Mouse (Mus musculus) intestine, embryonic 14.5 days (tissue): ENCODE results near the gene Ankfn1. TPM values are rescaled to one million over a fixed set of nuclear protein-coding genes. Genes with fewer than 3 reads are reported as not detected.

ENCODE experiments used
- ATAC-seq: fragments of 200-750 bp; cut with Nextera tagmentation; replicated peaks from 2 replicates; pipeline ENCODE4 v1.8.0; 2017; ENCODE audit warnings: low read depth, moderate number of reproducible peaks, moderate TSS enrichment, moderate library complexity; ENCODE audit not compliant: low FRiP score, low TSS enrichment
- DNase-seq: peaks from one replicate; pipeline ENCODE4 v3.0.0-alpha.2; 2018; ENCODE audit warnings: low spot score
- H3K27ac ChIP-seq: fragments of 300-500 bp; sonication (generic); 2 replicates; pipeline ENCODE4 v1.5.1; 2014; ENCODE audit warnings: low read depth, mild to moderate bottlenecking, control low read depth
- H3K27me3 ChIP-seq: fragments of 300-500 bp; sonication (generic); replicated peaks from 2 replicates; pipeline ENCODE4 v1.6.1; 2014; ENCODE audit warnings: low read length, control low read depth; ENCODE audit not compliant: control insufficient read depth, insufficient read depth
- H3K36me3 ChIP-seq: fragments of 300-500 bp; sonication (generic); 2 replicates; pipeline ENCODE4 v1.6.1; 2014; ENCODE audit warnings: low read length, control low read depth; ENCODE audit not compliant: control insufficient read depth, insufficient read depth
- H3K4me1 ChIP-seq: fragments of 300-500 bp; sonication (generic); replicated peaks from 2 replicates; pipeline ENCODE4 v1.6.1; 2014; ENCODE audit warnings: low read length, control low read depth, mixed read lengths; ENCODE audit not compliant: control insufficient read depth, insufficient read depth
- H3K4me2 ChIP-seq: fragments of 300-500 bp; sonication (generic); 2 replicates; pipeline ENCODE4 v1.6.1; 2014; ENCODE audit warnings: low read length
- H3K4me3 ChIP-seq: fragments of 300-500 bp; sonication (generic); 2 replicates; pipeline ENCODE4 v1.5.1; 2014; ENCODE audit warnings: low read depth, low read length, control low read depth, mixed read lengths
- H3K9ac ChIP-seq: fragments of 300-500 bp; sonication (generic); 2 replicates; pipeline ENCODE4 v1.6.1; 2014; ENCODE audit warnings: mild to moderate bottlenecking, low read length
- H3K9me3 ChIP-seq: fragments of 300-500 bp; sonication (generic); 2 replicates; pipeline ENCODE4 v1.6.1; 2016; ENCODE audit warnings: low read length, control low read depth; ENCODE audit not compliant: control insufficient read depth
- WGBS: fragments of 180-500 bp; shearing (Covaris S2); extraction: QIAGEN DNeasy Blood & Tissue Kit; methylation state at CpG from one replicate; pipeline ENCODE4 v1.1.7; 2014; 5-methylcytosine and 5-hydroxymethylcytosine counted together
- polyA plus RNA-seq: library from polyadenylated mRNA; unstranded; fragments of >200 nt; fragmentation: Nextera tagmentation; extraction: Ambion mirVana; gene quantifications from 2 replicates; pipeline ENCODE4 v1.2.1, GENCODE M21; 2014

Gene Ankfn1
- polyA plus RNA-seq, 1 experiment from 2014 or later = 0.30 TPM

GRCm38 (mm10) chr11:89370941-89371340 is 406.5 kb downstream of the Ankfn1 start:
- WGBS = 79% methylated on average over 14 of the region's 14 CpGs
- Histone ChIP-seq H3K9ac (no peak overlapping the region), H3K27me3 (no peaks in the 10 kb centered on the region), H3K4me1 (no peaks in the 10 kb centered on the region), H3K27ac (no peak overlapping the region), H3K9me3 (no peaks in the 10 kb centered on the region), H3K4me2 (no peak overlapping the region), H3K4me3 (no peak overlapping the region), H3K36me3 (no peaks in the 10 kb centered on the region)
- no peak for ATAC-seq
- no peak for DNase-seq

GRCm38 (mm10) chr11:89370373-89370772 is 407.1 kb downstream of the Ankfn1 start:
- 80% methylated on average over 7 of the region's 7 CpGs for WGBS
- no peak for ATAC-seq

GRCm38 (mm10) chr11:89363981-89364380 is 413.5 kb downstream of the Ankfn1 start:
- no peak overlapping the region for H3K4me3 ChIP-seq
- H3K36me3 ChIP-seq = no peaks in the 10 kb centered on the region
- H3K27me3 ChIP-seq = no peaks in the 10 kb centered on the region
- no peak overlapping the region for H3K27ac ChIP-seq
- no peak for DNase-seq
- H3K4me2 ChIP-seq = no peak overlapping the region
- H3K9me3 ChIP-seq = no peaks in the 10 kb centered on the region
- ATAC-seq = no peak
- H3K4me1 ChIP-seq = no peaks in the 10 kb centered on the region
- no peak overlapping the region for H3K9ac ChIP-seq
- 93% methylated on average over 3 of the region's 3 CpGs for WGBS

More at GRCm38 (mm10) chr11:89370373-89370772, 407.1 kb downstream of the Ankfn1 start:
- no peak for DNase-seq
- Histone ChIP-seq H3K9me3 (no peaks in the 10 kb centered on the region), H3K4me1 (no peaks in the 10 kb centered on the region), H3K4me2 (no peak overlapping the region), H3K27me3 (no peaks in the 10 kb centered on the region), H3K27ac (no peak overlapping the region), H3K36me3 (no peaks in the 10 kb centered on the region), H3K4me3 (no peak overlapping the region), H3K9ac (no peak overlapping the region)

- 70% methylated on average over 3 of the region's 3 CpGs for WGBS
- H3K4me1 ChIP-seq = no peaks in the 10 kb centered on the region
Observed at GRCm38 (mm10) chr11:89360895-89361294, 416.6 kb downstream of the Ankfn1 start.

GRCm38 (mm10) chr11:89358546-89358945 is 418.9 kb downstream of the Ankfn1 start:
- Histone ChIP-seq H3K27me3 (no peaks in the 10 kb centered on the region), H3K9me3 (no peaks in the 10 kb centered on the region), H3K4me3 (no peak overlapping the region), H3K4me2 (no peak overlapping the region), H3K36me3 (no peaks in the 10 kb centered on the region), H3K27ac (no peak overlapping the region), H3K4me1 (no peaks in the 10 kb centered on the region), H3K9ac (no peak overlapping the region)
- ATAC-seq (no peak), DNase-seq (no peak)
- WGBS = 72% methylated on average over 5 of the region's 5 CpGs

More at GRCm38 (mm10) chr11:89360895-89361294, 416.6 kb downstream of the Ankfn1 start:
- Histone ChIP-seq H3K9me3 (no peaks in the 10 kb centered on the region), H3K9ac (no peak overlapping the region), H3K27me3 (no peaks in the 10 kb centered on the region), H3K4me2 (no peak overlapping the region), H3K36me3 (no peaks in the 10 kb centered on the region), H3K27ac (no peak overlapping the region), H3K4me3 (no peak overlapping the region)
- no peak for ATAC-seq
- no peak for DNase-seq

- Histone ChIP-seq H3K27ac (no peak overlapping the region), H3K36me3 (no peaks in the 10 kb centered on the region), H3K4me3 (no peak overlapping the region), H3K4me1 (no peaks in the 10 kb centered on the region), H3K9me3 (no peaks in the 10 kb centered on the region), H3K4me2 (no peak overlapping the region), H3K9ac (no peak overlapping the region), H3K27me3 (no peaks in the 10 kb centered on the region)
- DNase-seq (no peak), ATAC-seq (no peak)
- 69% methylated on average over 2 of the region's 2 CpGs for WGBS
Observed at GRCm38 (mm10) chr11:89356479-89356878, 421.0 kb downstream of the Ankfn1 start.

- DNase-seq (no peak), ATAC-seq (no peak)
- Histone ChIP-seq H3K4me2 (no peak overlapping the region), H3K27ac (no peak overlapping the region), H3K36me3 (no peaks in the 10 kb centered on the region), H3K27me3 (no peaks in the 10 kb centered on the region), H3K4me3 (no peak overlapping the region), H3K4me1 (no peaks in the 10 kb centered on the region), H3K9me3 (no peaks in the 10 kb centered on the region), H3K9ac (no peak overlapping the region)
- WGBS = 64% methylated on average over 5 of the region's 5 CpGs
Observed at GRCm38 (mm10) chr11:89356018-89356417, 421.4 kb downstream of the Ankfn1 start.

GRCm38 (mm10) chr11:89340238-89340637 is 437.2 kb downstream of the Ankfn1 start:
- 47% methylated on average over 12 of the region's 12 CpGs for WGBS

More at GRCm38 (mm10) chr11:89340238-89340637, 437.2 kb downstream of the Ankfn1 start:
- H3K4me1 ChIP-seq = no peaks in the 10 kb centered on the region
- H3K4me3 ChIP-seq = no peak overlapping the region
- H3K36me3 ChIP-seq = no peaks in the 10 kb centered on the region
- H3K9ac ChIP-seq = no peak overlapping the region
- no peak for ATAC-seq
- H3K4me2 ChIP-seq = no peak overlapping the region
- H3K27me3 ChIP-seq = no peaks in the 10 kb centered on the region
- no peaks in the 10 kb centered on the region for H3K9me3 ChIP-seq
- no peak overlapping the region for H3K27ac ChIP-seq
- DNase-seq = no peak
